Mouse (Mus musculus) left cerebral cortex, adult 18-20 months (tissue): ENCODE measurements around the gene Tbx5. TPM values are rescaled to one million over a fixed set of nuclear protein-coding genes. Genes with fewer than 3 reads are reported as not detected.

Experiments
- total RNA-seq, 2 experiments: library from RNA; stranded (reverse); gene quantifications; 2 replicates each; pipeline ENCODE4 v1.2.3; 2021

Gene Tbx5
- total RNA-seq, 2 experiments from 2014 or later = not detected

Other genes starting within 250 kb of the Tbx5 start
- gene Tbx3, start 162.0 kb upstream of the Tbx5 start, total RNA-seq = 1 to 10 TPM; 4.5 to 5.5 TPM